Mouse (Mus musculus): ENCODE measurements around the gene Gnai2.

Gene Gnai2

GRCm38 (mm10) chr9:107612191-107612944 is 22.8 kb downstream of the Gnai2 start:
- DNase-seq (ENCODE audit: extremely low spot score, low read depth, low spot score) = peak; percentile 83

DNA sequence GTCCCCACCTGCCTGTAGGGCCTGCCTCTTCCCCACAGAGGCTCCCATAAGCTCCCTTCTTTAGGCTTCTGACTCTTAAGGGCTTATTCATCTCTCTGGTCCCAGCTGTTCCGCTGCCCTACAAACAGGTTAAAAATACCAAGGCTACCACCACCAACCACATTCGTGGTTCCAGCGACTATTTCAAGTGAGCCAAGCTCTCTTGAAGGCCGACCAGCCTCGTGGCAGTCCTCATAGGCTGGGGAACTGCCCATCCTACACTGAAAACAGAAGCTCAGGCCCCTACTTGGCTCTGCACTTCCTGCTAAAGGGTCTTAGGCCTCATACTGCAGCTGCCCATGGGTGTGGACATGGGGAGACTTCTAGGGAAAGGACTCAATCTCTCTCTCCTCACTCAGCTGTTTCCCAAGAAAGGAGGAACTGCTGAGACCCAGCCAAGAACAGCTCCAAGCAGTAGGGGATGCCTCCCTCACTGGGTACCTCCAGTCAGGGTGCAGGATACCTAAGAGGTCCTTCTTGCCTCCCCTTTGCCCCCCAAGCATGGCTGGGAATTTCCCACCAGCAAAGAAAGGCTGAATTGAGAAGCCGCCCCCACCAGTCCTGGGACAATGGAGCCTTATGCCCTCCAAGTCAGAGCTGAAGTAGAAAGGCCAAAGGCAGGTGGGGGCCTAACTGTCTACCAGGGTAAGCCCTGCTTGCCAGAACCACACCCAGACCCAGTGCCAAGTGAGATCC is 23.5 kb downstream of the Gnai2 start:
- DNase-seq (ENCODE audit: extremely low spot score, low read depth, low spot score) = no peak

GRCm38 (mm10) chr9:107609433-107609830 is 25.7 kb downstream of the Gnai2 start:
- DNase-seq (ENCODE audit: extremely low spot score, low read depth, low spot score) = no peak

DNA sequence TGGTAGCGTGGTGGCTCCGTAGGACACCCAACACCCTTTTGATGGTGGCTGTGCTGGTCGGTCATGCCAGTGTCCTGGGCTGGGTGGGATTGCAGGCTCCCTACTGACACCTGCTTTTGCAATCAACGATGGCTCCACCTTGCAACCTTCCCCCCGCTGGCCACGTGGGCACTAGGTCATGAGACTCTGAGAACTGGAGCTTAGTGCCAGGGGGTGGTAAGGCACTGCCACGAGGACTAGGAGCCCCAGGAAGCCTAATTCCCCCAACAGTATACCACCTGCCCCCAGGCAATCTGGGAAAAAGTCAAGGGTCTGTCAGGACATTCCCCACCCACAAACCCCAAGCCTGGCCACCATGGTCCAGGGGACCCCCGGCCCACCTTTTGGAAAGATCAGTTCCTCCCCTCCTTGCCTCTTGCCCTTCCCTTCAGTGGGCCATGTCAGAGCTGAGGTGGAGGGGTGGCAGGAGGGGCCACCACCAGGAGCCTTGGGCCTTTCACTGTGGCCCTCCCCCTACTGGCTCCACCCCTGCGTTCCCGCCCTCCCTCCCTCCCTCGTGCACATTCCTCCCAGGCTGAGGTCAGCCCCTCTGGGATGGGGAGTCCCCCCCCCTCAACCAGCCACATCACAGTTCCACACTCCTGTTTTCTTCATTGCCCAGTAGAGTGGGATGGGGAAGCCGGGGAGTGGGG is 26.3 kb downstream of the Gnai2 start, which contains the start of gene Sema3b:
Gene Sema3b, minus strand, starts transcription at position 489 of the 692 bp plus-strand sequence.
- DNase-seq (ENCODE audit: extremely low spot score, low read depth, low spot score) = no peak

DNA sequence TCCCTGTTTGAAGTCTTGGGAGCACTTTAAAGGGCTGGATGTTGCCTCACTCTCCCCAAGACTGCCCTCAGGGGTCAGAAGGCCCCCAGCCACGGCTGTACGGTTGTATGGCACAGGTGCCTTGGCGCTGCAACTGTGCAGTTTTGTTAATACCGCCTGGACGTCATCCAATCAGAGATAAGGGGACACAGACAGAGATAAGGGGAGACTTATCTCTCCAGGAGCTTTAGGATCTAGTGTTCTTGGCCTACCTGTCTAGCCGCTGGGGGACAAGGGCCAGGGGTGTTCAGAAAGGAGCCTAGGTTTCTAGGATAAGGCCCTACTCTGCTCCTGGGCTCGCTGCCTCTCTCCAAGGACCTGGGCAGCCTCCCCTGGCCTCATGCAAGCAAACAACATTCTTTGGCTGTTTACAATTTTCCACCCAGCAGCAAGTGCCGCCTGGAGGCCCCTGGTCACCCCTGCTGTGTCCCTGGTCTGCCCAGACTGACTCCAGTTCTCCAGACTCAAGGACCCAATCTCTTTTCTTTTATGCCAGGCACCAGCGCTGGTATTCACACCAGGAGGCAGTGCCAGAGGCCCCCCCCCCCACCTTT is 27.4 kb downstream of the Gnai2 start:
- no peak for DNase-seq (ENCODE audit: extremely low spot score, low read depth, low spot score)

DNA sequence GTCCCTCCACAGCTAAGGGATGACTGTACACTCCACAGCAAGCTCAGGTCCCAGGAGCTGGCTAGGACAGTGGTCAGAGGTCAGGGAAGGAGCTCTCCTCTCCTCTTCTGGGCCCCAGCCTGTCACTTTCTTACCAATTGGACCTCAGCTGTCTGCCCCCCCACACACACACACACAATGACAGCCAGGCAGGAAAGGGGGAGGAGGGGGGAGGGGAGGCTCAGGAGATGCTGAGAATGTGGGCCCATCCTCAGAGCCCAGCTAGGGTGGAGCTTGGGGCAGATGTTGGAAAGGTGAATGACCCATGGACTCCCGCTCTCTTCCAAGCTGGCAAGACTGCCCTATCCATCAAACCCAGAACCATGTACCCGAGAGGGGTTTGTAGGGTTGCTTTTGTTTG is 28.1 kb downstream of the Gnai2 start:
- DNase-seq (ENCODE audit: extremely low spot score, low read depth, low spot score) = no peak

GRCm38 (mm10) chr9:107606591-107606990 is 28.6 kb downstream of the Gnai2 start:
- no peak for DNase-seq (ENCODE audit: extremely low spot score, low read depth, low spot score)

DNA sequence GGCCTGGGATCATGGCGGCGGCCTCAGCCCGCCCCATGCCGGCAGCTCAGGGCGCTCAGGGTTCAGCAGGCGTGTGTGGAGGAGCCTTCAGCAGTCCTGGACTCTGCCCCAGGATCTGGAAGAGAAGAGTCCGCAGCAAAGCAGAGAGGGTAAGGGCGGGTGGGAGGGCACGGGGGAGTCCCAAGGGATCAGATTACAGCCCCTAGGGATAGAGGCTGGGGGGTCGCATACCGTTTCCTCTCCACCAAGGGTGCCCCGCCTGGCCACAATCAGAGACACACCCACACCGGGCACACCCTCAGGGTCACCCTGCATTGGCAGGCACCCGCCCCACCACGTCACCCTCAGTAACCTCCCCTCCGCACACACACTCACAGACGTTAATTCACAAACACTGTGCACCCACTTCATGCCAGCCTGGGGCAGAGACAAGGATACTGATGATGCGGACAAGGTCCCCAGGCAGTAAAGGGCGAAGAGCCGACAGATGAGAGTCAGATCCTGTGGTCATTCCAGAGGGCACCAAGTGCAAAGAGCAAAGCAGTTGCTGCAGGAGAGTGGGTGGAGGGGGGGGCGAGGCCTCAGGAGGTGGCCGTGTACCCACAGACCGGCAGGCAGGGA is 30.0 kb downstream of the Gnai2 start:
- no peak for DNase-seq (ENCODE audit: extremely low spot score, low read depth, low spot score)

DNA sequence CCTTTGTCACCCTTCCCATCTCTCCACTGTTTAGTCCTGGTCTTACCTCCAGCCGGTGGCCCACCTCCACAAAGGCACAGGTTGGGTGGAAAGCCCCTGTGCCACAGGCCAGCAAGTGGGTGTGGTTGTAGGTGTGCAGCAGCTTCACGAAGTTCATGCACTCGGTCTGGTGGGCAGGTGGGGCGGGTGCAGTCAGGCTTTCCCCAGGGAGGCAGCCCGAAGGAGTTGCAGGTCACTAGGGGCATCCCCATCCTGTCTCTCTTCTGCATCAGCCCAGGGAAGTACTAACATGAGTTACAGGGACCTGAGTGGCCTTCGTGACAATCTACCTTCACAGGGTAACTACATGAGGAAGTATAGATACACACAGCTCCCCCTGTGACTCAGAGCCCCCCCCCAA is 31.9 kb downstream of the Gnai2 start:
- DNase-seq (ENCODE audit: extremely low spot score, low read depth, low spot score) = no peak

GRCm38 (mm10) chr9:107602068-107602648 is 33.0 kb downstream of the Gnai2 start:
- peak; percentile 90 for DNase-seq (ENCODE audit: extremely low spot score, low read depth, low spot score)

GRCm38 (mm10) chr9:107601275-107601674 is 33.9 kb downstream of the Gnai2 start:
- no peak for DNase-seq (ENCODE audit: extremely low spot score, low read depth, low spot score)

- DNase-seq (ENCODE audit: extremely low spot score, low read depth, low spot score) = no peak
Observed at GRCm38 (mm10) chr9:107600745-107601144, 34.4 kb downstream of the Gnai2 start.

- DNase-seq (ENCODE audit: extremely low spot score, low read depth, low spot score) = no peak
Observed at GRCm38 (mm10) chr9:107599842-107600241, 35.3 kb downstream of the Gnai2 start.

DNA sequence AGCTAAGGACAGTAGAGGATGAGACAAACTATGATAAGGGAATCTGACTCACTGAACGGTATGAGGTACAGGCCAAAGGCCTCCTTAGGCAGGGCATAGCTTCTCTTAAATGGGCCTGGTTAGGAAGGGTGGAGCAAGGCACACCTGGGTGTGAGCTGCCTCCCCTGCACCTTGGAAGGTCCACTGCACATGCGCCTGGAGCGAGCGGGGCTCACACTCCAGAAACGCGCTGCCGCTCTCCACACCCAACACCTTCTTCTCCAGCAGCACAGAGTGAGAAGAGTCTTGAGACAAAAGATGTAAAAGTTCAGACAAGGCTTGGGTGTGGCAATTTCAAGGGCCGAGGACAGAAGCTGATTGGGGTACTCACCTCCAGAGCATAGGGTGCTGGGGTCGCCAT is 35.7 kb downstream of the Gnai2 start:
- no peak for DNase-seq (ENCODE audit: extremely low spot score, low read depth, low spot score)

- no peak for DNase-seq (ENCODE audit: extremely low spot score, low read depth, low spot score)
Observed at GRCm38 (mm10) chr9:107598385-107598784, 36.8 kb downstream of the Gnai2 start.

GRCm38 (mm10) chr9:107596619-107597569 is 38.3 kb downstream of the Gnai2 start:
- DNase-seq (ENCODE audit: extremely low spot score, low read depth, low spot score) = no peak

DNA sequence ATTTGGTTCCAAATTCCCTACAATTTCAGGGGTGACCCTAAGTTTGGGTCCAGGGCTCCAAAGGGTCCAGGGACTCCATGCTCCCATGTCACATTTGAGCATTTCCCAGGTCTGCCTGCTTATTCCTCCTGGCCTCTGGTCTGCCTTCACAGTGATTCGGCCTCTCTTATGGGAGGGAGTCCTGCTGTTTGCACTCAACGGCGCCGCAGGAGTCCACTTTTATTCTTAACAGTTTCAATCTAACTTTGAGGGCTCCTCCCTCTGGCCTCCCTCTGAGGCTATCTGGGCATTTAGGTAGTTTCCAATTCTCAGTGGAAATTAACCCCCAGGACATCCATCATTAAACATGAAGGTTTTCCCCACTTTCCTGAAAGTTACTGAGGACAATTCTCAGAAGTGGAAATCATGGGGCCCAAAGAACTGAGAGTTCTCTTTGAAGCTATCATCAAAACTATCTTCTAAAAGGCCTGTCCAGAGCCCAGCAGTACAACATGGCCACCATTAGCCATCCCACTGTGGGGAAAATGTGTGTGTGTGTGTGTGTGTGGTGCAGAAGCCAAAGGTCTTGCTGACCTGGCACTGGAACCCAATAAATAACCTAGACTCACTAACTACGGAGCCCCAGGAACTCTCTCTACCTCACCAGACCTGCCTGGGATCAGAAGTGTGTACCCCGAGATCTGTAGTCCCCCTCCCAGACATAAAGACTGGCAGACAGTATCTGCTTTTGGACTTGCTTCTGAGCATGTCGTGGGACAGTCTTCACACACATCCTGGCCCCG is 40.7 kb downstream of the Gnai2 start:
- DNase-seq (ENCODE audit: extremely low spot score, low read depth, low spot score) = no peak

- no peak for DNase-seq (ENCODE audit: extremely low spot score, low read depth, low spot score)
Observed at GRCm38 (mm10) chr9:107593101-107593976, 41.8 kb downstream of the Gnai2 start.

Measured in hindlimb bud, embryonic 11.5 days (tissue).